Comparison of ENCODE assay signal across 8 mouse cellular contexts in the genomic region with DNA sequence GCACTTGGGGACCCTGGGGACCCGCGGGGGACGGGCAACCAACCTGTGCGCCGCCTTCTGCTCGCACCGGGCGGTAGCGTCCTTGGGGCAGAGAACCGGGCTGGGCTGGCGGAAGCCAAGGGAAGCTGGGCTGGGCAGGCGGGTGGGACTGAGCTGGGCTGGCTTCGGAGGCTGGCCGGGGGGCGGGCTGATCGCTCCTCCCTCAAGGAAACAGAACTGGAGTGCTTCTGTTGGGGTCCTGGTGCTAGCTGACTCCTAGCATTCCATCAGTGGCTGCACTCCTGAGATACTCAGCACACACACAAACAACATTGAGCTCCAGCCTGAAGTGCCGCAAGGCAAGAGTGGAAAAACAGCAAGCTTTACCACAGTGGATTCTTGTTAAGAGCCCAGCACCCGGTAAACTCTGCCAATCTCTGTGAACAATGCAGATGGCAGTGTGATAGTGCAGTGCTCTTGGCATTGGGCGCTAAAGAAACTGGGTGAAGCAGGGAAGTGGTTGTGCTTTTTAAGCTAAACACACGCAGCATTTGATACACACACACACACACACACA. TPM values are rescaled to one million over a fixed set of nuclear protein-coding genes. Genes with fewer than 3 reads are reported as not detected.
DNase-seq lines count a peak whose midpoint lies in the region; ATAC-seq and TF ChIP-seq lines count a peak whose summit lies in the region.

A gene (minus strand): TSS at position 292 of the 556 bp plus-strand sequence.

- peak; percentile 40; the same call in 1 of the 2 replicates for ATAC-seq in forebrain, postnatal 0 days
- ATAC-seq in hindbrain, postnatal 0 days: peak; percentile 69
- 0 out of 2 replicates have a peak, but pooled peaks have one; percentile 18 for ATAC-seq in liver, embryonic 11.5 days (replicated peaks; ENCODE audit: low FRiP score)

- H3K27me3 ChIP-seq in forebrain, postnatal 0 days (ENCODE audit: insufficient read depth, low read length): no peaks in the 10 kb centered on the region
- H3K27me3 ChIP-seq in hindbrain, postnatal 0 days (ENCODE audit: insufficient read depth, low read length): no peaks in the 10 kb centered on the region
- peaks cover 5% of the 10 kb centered on the region; the same call in 1 of the 2 replicates for H3K27me3 ChIP-seq in liver, embryonic 11.5 days (replicated peaks; ENCODE audit: control insufficient read depth, insufficient read depth, low read length)

- H3K9me3 ChIP-seq in forebrain, postnatal 0 days (ENCODE audit: low read length): no peaks in the 10 kb centered on the region
- H3K9me3 ChIP-seq in hindbrain, postnatal 0 days (ENCODE audit: low read length): no peaks in the 10 kb centered on the region
- H3K9me3 ChIP-seq in liver, embryonic 11.5 days (ENCODE audit: control insufficient read depth, low read length): no peaks in the 10 kb centered on the region

- no peaks in the 10 kb centered on the region for H3K4me1 ChIP-seq in forebrain, postnatal 0 days (ENCODE audit: insufficient read depth)
- no peaks in the 10 kb centered on the region for H3K4me1 ChIP-seq in hindbrain, postnatal 0 days (ENCODE audit: insufficient read depth, low read length)
- peaks cover 6% of the 10 kb centered on the region for H3K4me1 ChIP-seq in liver, embryonic 11.5 days (replicated peaks; ENCODE audit: control insufficient read depth, insufficient read depth, low read length)

- H3K4me3 ChIP-seq in forebrain, postnatal 0 days (ENCODE audit: low read depth, low read length): 0 out of 2 replicates have a peak within 1 kb of the TSS, but pooled peaks have one; percentile 0
- peak within 1 kb of the TSS; percentile 24 for H3K4me3 ChIP-seq in hindbrain, postnatal 0 days (ENCODE audit: low read length)
- H3K4me3 ChIP-seq in liver, embryonic 11.5 days (ENCODE audit: low read depth, low read length): peak within 1 kb of the TSS; percentile 7; the same call in 1 of the 2 replicates

- H3K4me2 ChIP-seq in forebrain, postnatal 0 days (ENCODE audit: low read depth): peak within 1 kb of the TSS; percentile 30
- H3K4me2 ChIP-seq in hindbrain, postnatal 0 days (ENCODE audit: low read depth, low read length): peak within 1 kb of the TSS; percentile 51
- peak within 1 kb of the TSS; percentile 31 for H3K4me2 ChIP-seq in liver, embryonic 11.5 days

- peak; percentile 18 for DNase-seq in retina, postnatal 1 day
- no peak for DNase-seq in retina, embryonic 14.5 days (ENCODE audit: low spot score)
- DNase-seq in forebrain, postnatal 0 days: peak; percentile 9
- DNase-seq in hindbrain, postnatal 0 days (ENCODE audit: low spot score): peak; percentile 10
- peak; percentile 49 for DNase-seq in liver, embryonic 11.5 days (ENCODE audit: low spot score)
- peak; percentile 85 for DNase-seq in naive thymus-derived CD4-positive, alpha-beta T cell, adult 2 months (ENCODE audit: low read depth)
- peak; percentile 66 for DNase-seq in thymus, postnatal 4 days
- no peak for DNase-seq in layer of hippocampus, adult 18-20 months (ENCODE audit: low spot score in 2 of 2)

- no peaks in the 10 kb centered on the region for H3K36me3 ChIP-seq in forebrain, postnatal 0 days (ENCODE audit: insufficient read depth)
- no peaks in the 10 kb centered on the region for H3K36me3 ChIP-seq in hindbrain, postnatal 0 days (ENCODE audit: insufficient read depth, low read length)
- no peaks in the 10 kb centered on the region for H3K36me3 ChIP-seq in liver, embryonic 11.5 days (ENCODE audit: control insufficient read depth, insufficient read depth, low read length)

- no peak for TF ChIP-seq CTCF in forebrain, postnatal 0 days (IDR thresholded peaks at IDR 0.05; ENCODE audit: low read depth)
- TF ChIP-seq CTCF in hindbrain, postnatal 0 days (IDR thresholded peaks at IDR 0.05; ENCODE audit: low read depth): no peak

- 16% methylated on average over 20 of the region's 20 CpGs for WGBS in forebrain, postnatal 0 days
- 14% methylated on average over 20 of the region's 20 CpGs for WGBS in hindbrain, postnatal 0 days
- WGBS in liver, embryonic 11.5 days: 13% methylated on average over 20 of the region's 20 CpGs

- H3K27ac ChIP-seq in forebrain, postnatal 0 days (ENCODE audit: low read depth, low read length): no peak within 1 kb of the TSS
- no peak within 1 kb of the TSS for H3K27ac ChIP-seq in hindbrain, postnatal 0 days
- H3K27ac ChIP-seq in liver, embryonic 11.5 days (ENCODE audit: low read depth, low read length): no peak within 1 kb of the TSS

- H3K9ac ChIP-seq in forebrain, postnatal 0 days: no peak within 1 kb of the TSS
- H3K9ac ChIP-seq in hindbrain, postnatal 0 days (replicated peaks; ENCODE audit: low read length): 0 out of 2 replicates have a peak within 1 kb of the TSS, but pooled peaks have one; percentile 21
- H3K9ac ChIP-seq in liver, embryonic 11.5 days (ENCODE audit: low read depth, low read length): no peak within 1 kb of the TSS

RNA-seq across cellular contexts. Expression of the gene that starts here (rescaled TPM):
- 0.86 and 2.2 TPM in 2 replicates for total RNA-seq in forebrain, postnatal 0 days (2014; rRNA removed)
- polyA plus RNA-seq in forebrain, postnatal 0 days (2015; fragmentation: Nextera tagmentation; extraction: Ambion mirVana): 1.9 and 2.7 TPM in 2 replicates
- total RNA-seq in hindbrain, postnatal 0 days (2014; rRNA removed): 1.0 and 2.6 TPM in 2 replicates
- polyA plus RNA-seq in hindbrain, postnatal 0 days (2015; fragmentation: Nextera tagmentation; extraction: Ambion mirVana): 3.4 and 3.9 TPM in 2 replicates
- 0.38 TPM in 2 replicates for polyA plus RNA-seq in liver, embryonic 11.5 days (2014; fragmentation: Nextera tagmentation; extraction: Ambion mirVana)
- 1 to 10 TPM; 4.5 to 6.2 TPM for total RNA-seq in layer of hippocampus, adult 18-20 months (2021)

Comparison
In these comparisons a context has a peak if more than half of its experiments do, and no peak if none do; other contexts are left out.
1. DNase-seq: peak in retina, postnatal 1 day (single experiment), forebrain, postnatal 0 days (single experiment), hindbrain, postnatal 0 days (single experiment), naive thymus-derived CD4-positive, alpha-beta T cell, adult 2 months (single experiment) and thymus, postnatal 4 days (single experiment); none in retina, embryonic 14.5 days (single experiment) and layer of hippocampus, adult 18-20 months (0 of 2).
2. Peak in DNase-seq, ATAC-seq, H3K4me3 ChIP-seq and H3K4me2 ChIP-seq in liver, embryonic 11.5 days; RNA of the gene not detected or under 1 TPM.
3. ATAC-seq: peak in every context shown above with its lines; median percentile 69 in hindbrain, postnatal 0 days; 40 in forebrain, postnatal 0 days; 18 in liver, embryonic 11.5 days.
4. Peak in every context shown above with its lines, with median percentiles within 50 percentile points of each other: H3K4me2 ChIP-seq and H3K4me3 ChIP-seq.